Mouse (Mus musculus): ENCODE results near the gene Vipas39.

GRCm38 (mm10) chr12:87278118-87278730 lies 12.2 kb upstream of the Vipas39 start:
- TF ChIP-seq CTCF (IDR thresholded peaks at IDR 0.05; ENCODE audit: borderline replicate concordance, control insufficient read depth, extremely low read depth, insufficient read depth, low read length, poor library complexity) (no peak), POLR2A (IDR thresholded peaks at IDR 0.05; ENCODE audit: control insufficient read depth, extremely low read depth, insufficient read depth, low read length, poor library complexity) (no peak)

All from thymus, adult 2 months (tissue).